Mouse (Mus musculus) gonadal fat pad, adult 2 months (tissue): ENCODE measurements around the gene Cradd. TPM values are rescaled to one million over a fixed set of nuclear protein-coding genes. Genes with fewer than 3 reads are reported as not detected.

Experiments used
- polyA plus RNA-seq: library from polyadenylated mRNA; depleted of rRNA; stranded (reverse); fragments of >200 nt; gene quantifications from 2 replicates; pipeline ENCODE4 v1.2.3, GENCODE M21; 2012; rRNA removed

The Cradd gene
- polyA plus RNA-seq, 1 experiment = 17.1 TPM

Other genes with a start within 250 kb of the Cradd start
- 10.8 and 14.6 TPM in 2 replicates for gene Socs2, start 93.0 kb upstream of the Cradd start, polyA plus RNA-seq
- gene Mrpl42, start 177.8 kb upstream of the Cradd start, polyA plus RNA-seq = 116 and 136 TPM in 2 replicates
- 57.8 and 67.7 TPM in 2 replicates for gene Ube2n, start 191.0 kb upstream of the Cradd start, polyA plus RNA-seq
- gene Nudt4, start 240.0 kb upstream of the Cradd start, polyA plus RNA-seq = 41.0 and 43.6 TPM in 2 replicates